Mouse (Mus musculus) midbrain, embryonic 10.5 days (tissue): ENCODE data around the gene Ap4m1. TPM values are rescaled to one million over a fixed set of nuclear protein-coding genes. Genes with fewer than 3 reads are reported as not detected.
A peak's percentile ranks its signal among the peaks of the same experiment; 100 is the strongest.

Experiments used
- DNase-seq: peaks from one replicate; pipeline ENCODE4 v3.0.0-alpha.2; 2017; ENCODE audit warnings: low spot score
- H3K27ac ChIP-seq: fragments of 300-500 bp; sonication (generic); replicated peaks from 2 replicates; pipeline ENCODE4 v1.5.1; 2016; ENCODE audit warnings: mild to moderate bottlenecking
- H3K27me3 ChIP-seq: fragments of 300-500 bp; sonication (generic); 2 replicates; pipeline ENCODE4 v1.6.1; 2016; ENCODE audit warnings: low read depth, mild to moderate bottlenecking; ENCODE audit not compliant: poor library complexity, severe bottlenecking
- H3K36me3 ChIP-seq: fragments of 300-500 bp; sonication (generic); 2 replicates; pipeline ENCODE4 v1.6.1; 2016; ENCODE audit warnings: mild to moderate bottlenecking, moderate library complexity
- H3K4me1 ChIP-seq: fragments of 300-500 bp; sonication (generic); 2 replicates; pipeline ENCODE4 v1.6.1; 2016
- H3K4me3 ChIP-seq: fragments of 300-500 bp; sonication (generic); 2 replicates; pipeline ENCODE4 v1.5.1; 2016; ENCODE audit warnings: mild to moderate bottlenecking, moderate library complexity
- H3K9me3 ChIP-seq: fragments of 300-500 bp; sonication (generic); replicated peaks from 2 replicates; pipeline ENCODE4 v1.6.1; 2016; ENCODE audit warnings: mild to moderate bottlenecking
- WGBS: fragments of 180-500 bp; shearing (Covaris S2); methylation state at CpG from one replicate; pipeline ENCODE4 v1.1.7; 2016; 5-methylcytosine and 5-hydroxymethylcytosine counted together
- polyA plus RNA-seq: library from polyadenylated mRNA; unstranded; fragments of >200 nt; fragmentation: Nextera tagmentation; extraction: Ambion mirVana; gene quantifications from 2 replicates; pipeline ENCODE4 v1.2.1, GENCODE M21; 2016

The Ap4m1 gene
- 27.8 and 28.5 TPM in 2 replicates for polyA plus RNA-seq

- WGBS = under 1% methylated on average over 54 of the region's 54 CpGs
- H3K27me3 ChIP-seq = no peaks in the 10 kb centered on the region
- H3K4me1 ChIP-seq = peaks cover 32% of the 10 kb centered on the region
- H3K9me3 ChIP-seq = no peaks in the 10 kb centered on the region
- peaks cover 74% of the 10 kb centered on the region for H3K36me3 ChIP-seq
- DNase-seq = peak; percentile 94
- peak within 1 kb of the TSS; percentile 77 for H3K4me3 ChIP-seq
- peak within 1 kb of the TSS; percentile 96 for H3K27ac ChIP-seq
These were observed at the start of gene Ap4m1, which contains the start of gene Mcm7 for GRCm38 (mm10) chr5:138171695-138172491. Gene Ap4m1, plus strand, starts transcription at chr5:138172002. Gene Mcm7, minus strand, starts transcription at chr5:138172422.

DNA sequence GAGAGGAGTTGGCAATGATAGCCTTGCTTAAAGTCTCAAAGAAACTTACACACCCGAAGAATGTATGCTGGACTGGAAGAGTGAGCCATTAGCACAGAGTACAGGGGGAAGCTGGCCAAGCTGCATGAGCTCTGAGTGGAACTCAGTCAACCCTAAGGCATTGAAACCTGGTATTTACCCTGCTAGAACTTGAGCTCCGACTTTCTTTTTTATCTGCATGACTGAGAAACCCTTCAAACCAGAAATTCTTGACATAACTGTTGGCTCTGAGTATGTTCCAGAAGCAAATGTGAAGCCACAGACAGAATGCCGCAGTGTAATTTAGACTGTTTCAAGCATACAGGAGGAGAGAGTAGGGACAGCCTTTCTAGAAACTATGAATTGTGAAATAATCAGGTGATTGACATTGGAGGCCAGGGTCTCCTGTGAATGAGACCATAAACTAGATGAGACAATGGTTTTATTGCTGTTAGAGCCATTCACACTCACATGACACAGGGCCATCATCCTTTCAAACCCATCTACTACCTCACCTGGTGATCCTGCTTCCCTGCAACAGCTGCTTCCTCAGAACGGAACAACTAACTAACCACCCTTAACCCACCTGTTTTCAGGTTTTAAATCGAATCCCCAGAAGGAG, 39.3 kb upstream of the Ap4m1 start:
- no peak overlapping the region for H3K27ac ChIP-seq
- H3K9me3 ChIP-seq = no peaks in the 10 kb centered on the region
- no peaks in the 10 kb centered on the region for H3K27me3 ChIP-seq
- WGBS = 96% methylated on average over 5 of the region's 5 CpGs
- H3K36me3 ChIP-seq = peaks cover 84% of the 10 kb centered on the region
- H3K4me3 ChIP-seq = no peak overlapping the region
- no peaks in the 10 kb centered on the region for H3K4me1 ChIP-seq
- DNase-seq = no peak

DNA sequence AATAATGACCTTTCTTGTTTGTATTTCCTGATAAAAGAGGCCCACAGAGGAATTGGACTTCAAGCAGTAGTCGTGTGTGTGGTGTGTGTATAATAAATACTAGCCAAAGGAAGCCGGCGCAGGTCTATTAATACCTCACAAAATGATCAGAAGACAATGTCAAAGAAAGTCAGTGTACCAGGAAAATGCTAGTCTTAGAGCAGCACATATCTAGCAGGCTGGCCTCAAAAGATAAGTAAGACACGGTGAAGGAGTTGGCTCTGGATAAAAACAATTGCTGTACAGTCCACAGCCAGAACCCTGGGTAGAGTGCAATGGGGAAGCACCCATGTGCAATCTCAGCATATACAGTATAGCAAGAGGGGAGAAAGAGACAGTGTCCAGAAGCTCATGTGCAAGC, 34.5 kb upstream of the Ap4m1 start:
- WGBS = 93% methylated on average over 4 of the region's 4 CpGs
- no peak for DNase-seq
- Histone ChIP-seq H3K4me3 (no peak overlapping the region), H3K4me1 (no peaks in the 10 kb centered on the region), H3K9me3 (no peaks in the 10 kb centered on the region), H3K27ac (no peak overlapping the region), H3K36me3 (peaks cover 62% of the 10 kb centered on the region), H3K27me3 (no peaks in the 10 kb centered on the region)

- DNase-seq = no peak
- Histone ChIP-seq H3K9me3 (no peaks in the 10 kb centered on the region), H3K27me3 (no peaks in the 10 kb centered on the region), H3K36me3 (peaks cover 60% of the 10 kb centered on the region), H3K4me3 (no peak overlapping the region), H3K27ac (no peak overlapping the region), H3K4me1 (no peaks in the 10 kb centered on the region)
- WGBS = 62% methylated on average over 8 of the region's 8 CpGs
These were observed 33.8 kb upstream of the Ap4m1 start for GRCm38 (mm10) chr5:138137935-138138549.

DNA sequence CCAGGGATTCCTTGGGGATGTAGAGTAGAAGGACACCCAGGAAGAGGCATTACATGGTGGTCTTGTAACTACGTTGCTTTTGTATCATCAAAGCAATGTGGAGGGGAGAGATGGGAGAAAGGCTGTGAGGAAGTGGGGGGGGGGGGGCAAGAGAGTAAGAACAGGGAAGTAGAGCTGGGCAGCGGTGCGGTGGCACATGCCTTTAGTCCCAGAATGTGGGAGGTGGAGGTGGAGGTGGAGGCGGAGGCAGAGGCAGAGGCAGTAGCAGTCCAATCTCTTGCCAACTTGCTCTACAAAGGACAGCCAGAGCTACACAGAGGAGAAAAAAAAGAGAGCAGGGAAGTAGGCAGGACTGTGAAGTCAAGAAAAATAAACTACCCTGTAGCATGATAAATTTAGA, 33.2 kb upstream of the Ap4m1 start:
- Histone ChIP-seq H3K27ac (no peak overlapping the region), H3K4me3 (no peak overlapping the region), H3K4me1 (no peaks in the 10 kb centered on the region), H3K36me3 (peaks cover 60% of the 10 kb centered on the region), H3K9me3 (no peaks in the 10 kb centered on the region), H3K27me3 (no peaks in the 10 kb centered on the region)
- 83% methylated on average over 4 of the region's 4 CpGs for WGBS
- DNase-seq = no peak

DNA sequence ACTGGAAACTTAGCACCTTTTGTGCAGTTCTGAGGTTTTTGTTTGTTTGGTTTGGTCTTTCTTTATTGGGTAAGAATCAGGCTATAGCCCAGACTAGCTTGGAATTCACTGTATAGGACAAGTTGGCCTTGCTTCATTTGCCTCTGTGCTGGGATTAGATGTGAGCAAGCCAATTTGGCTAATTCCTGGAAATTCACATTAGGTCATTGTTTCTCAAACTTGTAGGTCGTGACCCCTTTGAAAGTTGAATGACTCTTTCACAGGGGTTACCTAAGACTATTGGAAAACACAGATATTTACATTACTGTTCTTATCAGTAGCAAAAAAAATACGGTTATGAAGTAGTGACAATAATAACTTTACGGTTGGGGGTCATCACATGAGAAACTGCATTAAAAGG, 17.4 kb upstream of the Ap4m1 start:
- H3K4me1 ChIP-seq = peaks cover 13% of the 10 kb centered on the region
- peak overlapping the region; percentile 98 for H3K27ac ChIP-seq
- no peak for DNase-seq
- peaks cover 38% of the 10 kb centered on the region for H3K36me3 ChIP-seq
- peak overlapping the region; percentile 88 for H3K4me3 ChIP-seq
- 88% methylated on average over 3 of the region's 3 CpGs for WGBS
- no peaks in the 10 kb centered on the region for H3K9me3 ChIP-seq
- no peaks in the 10 kb centered on the region for H3K27me3 ChIP-seq

- peaks cover 17% of the 10 kb centered on the region for H3K4me1 ChIP-seq
- no peaks in the 10 kb centered on the region for H3K27me3 ChIP-seq
- H3K27ac ChIP-seq = peak within 1 kb of the TSS; percentile 98
- peak; percentile 89 for DNase-seq
- WGBS = under 1% methylated on average over 31 of the region's 31 CpGs
- H3K4me3 ChIP-seq = peak within 1 kb of the TSS; percentile 88
- H3K9me3 ChIP-seq = no peaks in the 10 kb centered on the region
- H3K36me3 ChIP-seq = peaks cover 33% of the 10 kb centered on the region
These were observed 16.3 kb upstream of the Ap4m1 start, which contains the start of gene Zfp113 for GRCm38 (mm10) chr5:138155443-138155976. Gene Zfp113, minus strand, starts transcription at chr5:138155744.

DNA sequence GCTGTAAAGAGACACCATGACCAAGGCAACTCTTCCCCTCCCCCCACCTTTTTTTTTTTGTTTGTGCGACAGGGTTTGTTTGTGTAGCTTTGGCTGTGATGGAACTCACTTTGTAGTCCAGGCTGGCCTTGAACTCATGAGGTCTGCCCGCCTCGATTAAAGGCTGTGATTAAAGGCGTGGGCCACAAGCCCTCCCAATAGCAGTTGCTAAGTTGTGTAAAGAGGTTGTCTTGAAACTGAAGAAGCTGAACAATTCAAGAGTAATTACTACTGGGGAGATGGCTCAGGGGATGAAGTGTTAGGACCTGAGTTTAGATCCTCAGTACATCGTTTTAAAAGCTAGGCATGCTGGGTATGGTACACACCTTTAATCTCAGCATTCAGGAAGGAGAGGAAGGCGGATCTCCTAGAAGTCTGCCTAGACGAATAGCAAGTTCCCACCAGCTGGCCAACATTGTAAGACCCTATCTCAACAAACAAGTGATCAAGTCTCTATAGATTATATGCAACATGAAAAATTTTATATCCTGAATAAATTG, 11.5 kb upstream of the Ap4m1 start:
- Histone ChIP-seq H3K9me3 (no peaks in the 10 kb centered on the region), H3K4me1 (peaks cover 19% of the 10 kb centered on the region), H3K27me3 (no peaks in the 10 kb centered on the region), H3K36me3 (peaks cover 33% of the 10 kb centered on the region), H3K27ac (peak overlapping the region; percentile 91), H3K4me3 (peak overlapping the region; percentile 77)
- no peak for DNase-seq
- 68% methylated on average over 7 of the region's 7 CpGs for WGBS

DNA sequence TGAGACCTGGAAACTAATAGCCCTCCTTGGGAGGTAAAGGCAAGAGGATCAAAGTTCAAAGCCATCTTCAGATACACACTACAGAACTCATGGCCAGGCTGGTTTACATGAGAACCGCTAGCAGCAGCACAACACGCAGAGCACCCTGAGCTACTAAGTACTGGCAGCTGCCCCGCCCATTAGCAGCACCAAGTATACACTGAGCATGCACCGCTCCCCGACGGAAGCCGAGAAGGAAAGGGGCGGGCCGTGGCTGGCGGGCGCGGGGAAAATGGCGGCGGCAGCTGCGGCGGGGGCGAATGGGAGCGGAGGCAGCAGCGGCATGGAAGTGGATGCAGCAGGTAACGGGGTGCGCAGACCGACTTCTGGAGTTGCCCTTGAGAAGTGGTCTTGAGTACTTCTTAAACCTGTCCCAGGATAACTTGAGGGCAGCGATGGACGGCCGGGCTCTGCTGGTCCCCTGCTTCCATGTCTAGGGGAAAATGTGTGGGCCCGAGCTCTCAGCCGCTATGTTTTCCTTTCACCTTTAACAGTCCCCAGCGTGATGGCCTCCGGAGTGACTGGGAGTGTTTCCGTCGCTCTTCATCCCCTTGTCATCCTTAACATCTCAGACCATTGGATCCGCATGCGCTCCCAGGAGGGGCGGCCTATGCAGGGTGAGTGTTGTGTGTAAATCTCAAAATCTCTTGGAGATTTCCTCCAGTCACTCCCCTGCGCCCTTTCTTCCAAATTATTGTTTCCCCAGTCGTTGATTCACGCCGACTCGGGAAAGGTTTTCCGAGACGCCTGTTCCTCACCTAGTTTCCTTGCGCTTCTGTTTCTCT, 10.7 kb upstream of the Ap4m1 start, which contains the start of gene Cops6:
TSS of gene Cops6 (plus strand) at position 230 of the 824 bp plus-strand sequence.
- 2% methylated on average over 42 of the region's 42 CpGs for WGBS
- DNase-seq = peak; percentile 95
- H3K4me3 ChIP-seq = peak within 1 kb of the TSS; percentile 77
- H3K27ac ChIP-seq = peak within 1 kb of the TSS; percentile 91
- H3K36me3 ChIP-seq = peaks cover 41% of the 10 kb centered on the region
- H3K9me3 ChIP-seq = no peaks in the 10 kb centered on the region
- peaks cover 19% of the 10 kb centered on the region for H3K4me1 ChIP-seq
- no peaks in the 10 kb centered on the region for H3K27me3 ChIP-seq

GRCm38 (mm10) chr5:138163046-138163445, 8.8 kb upstream of the Ap4m1 start:
- H3K4me1 ChIP-seq = peaks cover 19% of the 10 kb centered on the region
- H3K27ac ChIP-seq = no peak overlapping the region
- no peak for DNase-seq
- H3K9me3 ChIP-seq = no peaks in the 10 kb centered on the region
- WGBS = 78% methylated on average over 6 of the region's 6 CpGs
- H3K4me3 ChIP-seq = peak overlapping the region; percentile 18; the same call in 1 of the 2 replicates
- H3K36me3 ChIP-seq = peaks cover 61% of the 10 kb centered on the region
- no peaks in the 10 kb centered on the region for H3K27me3 ChIP-seq

- Histone ChIP-seq H3K36me3 (peaks cover 67% of the 10 kb centered on the region), H3K4me1 (peaks cover 19% of the 10 kb centered on the region), H3K27ac (no peak overlapping the region), H3K27me3 (no peaks in the 10 kb centered on the region), H3K9me3 (no peaks in the 10 kb centered on the region), H3K4me3 (no peak overlapping the region; the same call in 1 of the 2 replicates)
- DNase-seq = no peak
- 75% methylated on average over 10 of the region's 10 CpGs for WGBS
These were observed 8.2 kb upstream of the Ap4m1 start for GRCm38 (mm10) chr5:138163610-138164009.
